Mouse (Mus musculus) R1 (cell line): Measurements from ENCODE around the gene Tent5c.

Experiments
- DNase-seq: peaks from one replicate; pipeline ENCODE4 v3.0.0-alpha.2; 2018; ENCODE audit warnings: low read depth, low spot score

Tent5c gene

DNA sequence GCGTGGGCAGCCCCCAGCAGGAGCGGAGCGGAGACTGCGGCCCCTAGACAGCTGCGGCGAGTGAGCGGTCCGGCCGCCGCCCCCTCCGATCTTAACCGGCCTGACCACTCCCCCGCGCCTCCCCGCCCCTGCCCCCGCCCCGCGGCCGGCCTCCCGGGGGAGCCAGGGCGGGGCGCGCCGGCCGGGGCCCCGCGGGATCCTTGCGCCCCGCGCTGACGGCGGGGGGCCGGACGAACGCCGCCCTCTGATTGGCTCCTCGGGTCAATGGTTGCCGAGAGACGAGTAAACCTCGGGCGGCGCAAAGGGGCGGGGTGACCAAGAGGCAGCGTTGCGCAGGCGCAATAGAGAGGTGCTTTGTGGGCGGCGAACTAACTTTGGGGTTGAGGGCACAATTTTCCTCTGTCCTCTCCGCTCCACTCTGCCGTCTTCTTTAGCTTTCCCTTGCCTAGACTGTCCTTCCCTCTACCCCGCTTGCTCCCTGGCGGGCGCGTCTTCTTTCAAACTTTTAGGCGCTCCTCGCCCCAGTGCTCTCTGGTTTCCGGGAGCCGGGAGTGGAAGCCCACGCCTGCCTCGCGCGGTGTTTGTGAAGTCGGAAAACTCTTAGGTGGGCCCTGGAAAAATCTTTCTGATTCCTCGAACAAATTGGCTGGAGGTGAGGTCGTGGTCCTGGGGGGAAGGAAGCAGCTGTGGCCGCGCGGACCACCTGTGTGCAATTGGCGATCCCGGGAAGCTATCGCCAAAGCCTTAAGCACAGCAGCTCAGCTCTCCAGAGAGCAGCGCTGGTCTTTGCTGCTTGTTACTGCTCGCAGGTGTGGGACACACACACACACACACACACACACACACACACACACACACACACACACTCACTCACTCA lies at the start of gene Tent5c:
Gene Tent5c, minus strand, starts transcription at position 192 of the 877 bp plus-strand sequence.
- DNase-seq: peak; percentile 95

DNA sequence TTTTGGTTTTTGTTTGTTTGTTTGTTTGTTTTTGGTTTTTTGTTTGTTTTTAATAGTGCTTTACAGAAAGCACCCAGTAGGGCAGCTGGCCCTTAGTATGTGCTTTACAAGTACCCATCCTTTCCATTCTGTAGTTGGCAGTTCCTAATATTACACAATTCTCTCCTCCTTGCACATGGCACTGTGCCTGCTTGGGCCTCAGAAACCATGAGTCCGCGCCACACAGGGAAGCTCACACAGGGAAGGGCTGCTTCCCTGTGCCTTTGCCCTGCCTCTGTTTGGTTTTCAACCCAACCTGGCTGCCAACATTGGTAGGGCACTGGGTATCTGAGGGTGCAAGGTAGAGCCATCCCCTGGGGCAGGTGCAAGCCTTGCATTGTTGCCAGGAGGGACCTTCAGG lies 47.6 kb upstream of the Tent5c start:
- DNase-seq: no peak

DNA sequence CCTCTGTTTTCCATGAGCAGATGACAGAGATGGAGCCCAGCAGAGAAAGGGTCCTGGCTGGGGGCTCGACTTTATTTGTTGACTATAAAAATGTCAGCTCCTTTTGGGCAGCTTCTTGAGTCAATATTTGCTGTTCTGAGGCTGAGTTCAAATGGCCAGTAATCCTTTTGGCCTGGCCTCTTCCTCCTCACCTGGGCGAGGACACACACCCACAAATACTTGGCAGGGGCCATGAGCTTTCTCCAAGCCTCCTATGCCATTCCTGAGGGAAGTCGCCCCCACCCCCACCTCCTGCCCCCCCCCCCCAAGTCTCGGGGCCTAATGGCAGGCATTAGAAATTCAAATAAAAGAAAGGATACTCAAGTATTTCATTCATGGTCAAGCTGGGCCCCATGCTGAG lies 46.8 kb upstream of the Tent5c start:
- no peak for DNase-seq

DNA sequence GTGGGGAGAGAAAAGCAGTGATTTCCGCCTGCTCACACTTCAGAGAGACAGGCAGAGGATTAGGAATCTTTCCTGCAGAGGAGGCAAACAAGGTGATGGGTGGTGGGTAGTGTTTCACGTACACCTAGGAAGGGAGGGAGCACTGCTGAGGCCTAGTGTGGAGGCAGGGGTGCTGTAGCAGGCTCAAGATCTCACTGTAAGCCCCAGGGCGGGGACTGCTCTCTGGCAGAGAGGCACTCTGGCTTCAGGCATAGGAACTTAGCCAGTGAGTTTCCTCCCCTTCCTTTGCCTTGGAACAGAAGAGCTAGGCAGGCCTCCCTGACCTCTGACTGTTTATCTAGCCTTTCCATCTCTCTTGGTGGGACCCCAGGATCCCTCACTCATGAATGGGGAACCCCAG lies 46.2 kb upstream of the Tent5c start:
- DNase-seq: no peak

DNA sequence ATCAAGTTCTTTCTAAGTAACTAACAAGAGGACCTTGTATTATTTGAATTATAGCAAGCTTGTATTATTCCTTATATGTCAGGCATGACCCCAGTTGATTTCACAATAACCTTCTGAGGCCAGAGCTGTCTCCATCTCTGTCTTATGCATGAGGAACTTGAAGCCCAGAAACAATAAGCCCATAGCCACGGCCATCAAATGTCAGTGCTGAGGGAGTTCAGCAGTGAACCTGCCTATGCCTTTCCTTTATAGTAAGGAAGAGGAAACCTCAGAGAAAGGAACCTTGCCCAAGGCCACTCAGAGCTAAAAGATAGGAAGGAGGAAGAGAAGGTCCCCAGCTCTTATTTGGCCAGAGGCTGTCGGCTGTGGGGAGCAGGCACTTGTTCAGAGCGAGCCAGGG lies 45.3 kb upstream of the Tent5c start:
- no peak for DNase-seq

DNA sequence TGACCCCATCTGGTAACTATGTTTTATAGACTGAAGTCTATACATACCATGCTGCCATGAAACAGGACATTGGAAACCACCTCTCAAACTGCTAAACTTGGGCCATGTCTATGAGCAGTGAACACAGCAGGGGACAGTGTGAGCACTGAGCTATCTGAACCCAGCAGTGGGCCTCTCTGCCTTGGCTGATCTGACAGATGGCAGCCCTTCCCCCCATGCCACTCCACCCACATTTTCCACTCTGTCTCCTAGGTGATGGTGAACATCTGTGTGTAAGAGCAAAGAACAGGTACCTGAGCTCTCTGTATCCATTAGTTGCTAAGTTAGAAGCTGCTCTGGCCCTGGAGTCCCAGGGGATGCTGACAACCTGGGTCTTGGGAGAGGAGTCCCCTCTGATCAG lies 44.3 kb upstream of the Tent5c start:
- no peak for DNase-seq

DNA sequence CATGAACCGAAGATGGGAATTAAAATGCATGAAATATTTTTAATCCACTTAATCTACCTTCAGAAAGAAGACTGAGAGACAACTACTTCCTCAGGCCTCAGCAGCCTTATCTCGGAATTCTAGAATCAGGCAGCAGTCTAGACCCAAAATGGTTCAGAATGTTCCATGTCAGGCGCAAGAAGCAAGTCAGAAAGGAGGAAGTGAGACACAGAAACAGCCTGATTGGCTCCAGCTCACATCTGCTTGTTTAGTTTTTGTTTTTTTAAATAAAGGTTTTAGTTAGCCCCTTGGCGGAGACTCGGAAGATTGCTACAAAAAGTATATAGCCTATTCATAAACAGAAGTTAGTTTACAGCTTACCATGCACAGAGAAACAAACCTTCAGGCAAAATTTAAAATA lies 41.8 kb upstream of the Tent5c start:
- no peak for DNase-seq

DNA sequence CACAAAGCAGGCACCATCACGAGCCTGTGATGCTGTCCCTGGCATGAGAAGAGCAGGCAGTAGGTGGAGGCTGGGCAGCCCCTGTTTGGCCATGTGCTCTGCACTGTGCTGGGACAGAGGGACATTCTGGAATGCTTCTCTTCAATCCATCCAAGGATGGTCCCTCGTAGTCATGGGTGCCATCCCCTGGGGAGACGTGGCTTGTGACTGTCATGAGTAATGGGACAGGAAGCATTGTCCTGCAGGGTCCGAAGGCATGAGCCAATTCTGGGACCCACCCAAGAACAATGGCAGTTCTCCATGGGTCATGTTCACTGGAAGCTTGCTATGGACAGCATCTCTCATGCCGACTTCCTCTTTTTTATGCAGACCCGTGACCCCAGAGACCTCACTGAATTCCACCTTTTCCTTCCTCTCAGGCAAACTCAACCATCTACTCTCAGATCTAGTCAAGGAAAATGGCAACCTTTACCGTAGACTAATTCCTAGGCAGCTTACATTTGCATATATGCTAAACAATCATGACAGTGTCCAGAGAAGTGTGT lies 41.2 kb upstream of the Tent5c start:
- DNase-seq: no peak

DNA sequence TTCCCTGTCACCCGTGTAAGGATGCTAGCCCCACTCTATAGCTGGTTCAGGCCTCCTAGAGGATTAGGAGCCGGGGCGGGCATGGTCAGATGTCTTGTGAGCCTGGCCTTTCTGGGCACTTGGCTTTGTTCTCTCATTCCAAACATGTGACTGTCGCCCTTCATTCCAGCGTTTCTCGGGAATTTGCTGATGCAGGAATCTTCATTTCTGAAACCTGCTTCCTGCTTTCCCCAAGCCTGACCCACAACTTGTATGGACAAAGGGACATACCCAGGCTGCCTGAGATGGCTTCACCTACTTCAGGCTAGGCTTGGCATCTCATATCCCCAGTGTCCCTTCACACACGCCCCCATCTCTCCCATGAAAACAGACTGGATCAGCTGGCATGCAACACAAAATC lies 33.5 kb upstream of the Tent5c start:
- DNase-seq: no peak

DNA sequence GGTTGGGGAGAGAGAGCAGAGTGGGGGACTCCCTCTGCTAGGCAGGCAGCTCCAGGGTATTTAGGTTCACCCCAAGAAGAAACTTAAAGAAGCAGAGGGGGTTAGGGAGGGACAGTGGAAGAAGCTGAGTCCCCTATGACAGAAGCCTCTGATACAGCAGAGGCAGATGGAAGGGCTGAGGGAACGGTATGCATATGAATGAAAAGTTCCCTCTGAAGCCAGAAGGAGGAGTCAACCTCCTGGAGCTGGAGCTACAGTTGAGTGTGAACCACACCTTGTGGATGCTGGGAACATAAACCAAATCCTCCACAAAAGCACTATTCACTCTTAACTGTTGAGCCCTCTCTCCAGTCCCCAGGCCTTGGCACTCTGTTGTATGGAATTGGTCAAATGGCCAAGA lies 32.5 kb upstream of the Tent5c start:
- DNase-seq: peak; percentile 61

DNA sequence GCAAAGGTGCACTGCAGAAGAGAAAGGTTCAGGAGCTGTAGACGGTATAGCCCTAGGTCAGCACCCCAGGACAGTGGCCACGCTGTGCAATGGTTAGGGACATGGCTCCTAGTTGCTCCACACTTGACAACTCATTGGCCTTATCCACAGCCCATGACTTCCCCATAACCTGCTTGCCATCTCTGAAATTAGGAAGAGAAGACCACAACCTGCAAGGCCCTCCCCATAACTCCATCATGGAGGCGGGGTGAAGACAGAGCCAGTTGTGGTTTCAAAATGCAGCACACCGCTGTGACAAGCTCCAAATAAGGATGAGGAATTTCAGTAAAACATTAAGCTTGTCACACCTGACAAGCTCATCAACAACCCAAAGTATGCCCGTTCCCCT lies 26.6 kb upstream of the Tent5c start:
- DNase-seq: no peak

DNA sequence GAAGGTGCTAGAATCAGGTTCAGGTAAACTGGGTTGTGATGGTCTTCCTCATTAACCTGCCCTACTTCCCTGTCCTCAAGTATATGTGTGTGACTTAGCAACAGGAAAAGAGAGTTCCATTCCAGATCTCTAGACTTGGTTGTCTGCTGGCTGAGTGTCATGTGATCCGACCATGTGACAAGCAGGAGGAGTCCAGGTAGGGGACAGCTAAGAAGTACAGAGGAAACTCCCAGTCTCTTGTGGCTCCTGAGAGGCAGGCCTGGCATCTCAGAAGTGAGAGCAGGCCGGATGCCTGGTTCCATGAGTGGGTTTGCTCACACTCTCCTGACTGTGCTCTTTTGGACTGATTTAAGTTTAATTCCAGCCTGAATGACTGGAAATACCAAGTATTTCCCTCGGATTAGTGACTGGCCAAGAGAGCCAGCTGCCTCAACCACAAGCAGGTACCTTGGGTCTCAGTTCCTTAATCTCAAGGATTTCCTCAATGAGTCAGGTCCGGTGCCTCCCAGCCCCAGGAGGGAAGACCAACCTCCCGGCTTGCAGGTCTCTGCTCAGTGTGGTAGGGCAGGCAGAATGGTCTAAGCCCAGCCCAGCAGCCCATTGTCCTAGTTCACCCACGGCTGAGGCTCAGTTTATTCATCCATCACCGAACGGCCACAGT lies 26.1 kb upstream of the Tent5c start:
- no peak for DNase-seq

DNA sequence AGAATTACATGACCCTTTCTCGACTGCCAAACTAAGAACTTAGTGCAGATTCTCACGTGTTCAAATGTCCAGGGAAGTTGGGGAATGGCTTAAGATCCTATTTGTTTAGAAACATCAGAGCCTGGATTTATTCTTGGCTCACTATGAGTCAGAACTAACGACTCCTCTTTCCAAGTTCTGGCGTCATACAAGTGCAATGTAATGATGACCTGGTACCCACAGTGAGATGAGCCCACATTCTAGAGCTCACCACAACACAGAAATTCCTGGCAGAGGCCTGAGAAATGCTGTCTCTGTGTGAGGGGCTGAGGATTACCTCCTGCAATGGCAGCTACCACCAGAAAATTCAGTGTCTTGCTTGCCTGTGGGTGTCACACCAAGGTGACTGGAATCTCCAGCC lies 18.1 kb upstream of the Tent5c start:
- DNase-seq: no peak

DNA sequence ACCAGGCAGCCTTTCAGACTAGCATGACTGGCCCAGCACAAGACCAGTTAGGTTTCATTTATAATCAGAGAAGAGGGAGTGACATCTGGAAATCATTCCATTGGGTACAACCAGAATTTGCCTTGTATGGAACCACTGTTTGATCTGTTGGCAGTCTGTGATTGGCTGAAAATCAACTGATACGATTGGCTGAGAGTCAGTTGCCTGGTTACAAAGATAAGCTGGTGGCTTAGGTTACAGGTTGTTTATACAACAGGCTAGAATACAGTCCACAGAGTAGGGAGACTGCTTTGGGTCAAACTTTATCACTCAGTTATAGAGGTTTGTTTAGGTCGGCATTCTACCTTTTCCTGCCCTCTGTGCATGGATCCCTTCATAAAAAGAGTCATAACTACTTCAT lies 17.6 kb upstream of the Tent5c start:
- peak; percentile 19 for DNase-seq

DNA sequence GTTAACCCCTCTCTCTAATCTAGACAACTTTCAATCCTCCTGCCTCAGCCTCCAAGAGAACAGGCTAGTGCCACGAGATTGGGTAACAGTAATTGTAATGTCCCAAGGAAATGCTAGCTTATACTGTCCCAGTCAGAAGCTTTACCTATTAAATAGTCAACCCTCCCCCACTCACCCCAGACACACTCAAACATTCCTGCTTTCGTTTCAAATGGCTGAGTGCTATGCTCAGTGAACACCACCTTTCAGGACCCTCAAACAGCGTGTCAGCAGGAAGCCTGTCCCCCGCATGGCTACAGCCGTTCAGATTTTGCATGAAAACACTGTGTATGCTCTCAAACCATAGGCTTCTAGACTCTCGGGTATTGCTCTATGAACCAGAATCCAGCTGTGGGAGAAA lies 14.8 kb upstream of the Tent5c start:
- DNase-seq: no peak

DNA sequence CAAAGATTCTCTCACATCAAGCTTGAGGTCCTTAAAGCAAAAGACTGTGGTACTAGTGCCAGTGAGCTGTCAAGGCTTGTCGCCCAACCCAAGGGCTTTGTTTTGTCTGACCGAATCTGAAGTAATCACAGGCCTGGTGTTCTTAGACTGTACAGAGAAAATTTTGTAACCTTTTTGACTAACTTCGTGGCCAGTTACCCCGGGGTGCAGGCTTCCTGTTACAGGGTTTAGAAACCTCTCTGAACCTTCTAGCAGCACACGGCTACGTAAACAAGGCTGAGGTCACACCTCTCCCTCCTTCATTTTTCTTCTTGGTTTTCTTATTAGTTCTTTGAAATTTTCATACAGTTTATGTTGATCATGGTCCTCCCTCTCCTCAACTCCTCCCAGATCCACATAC lies 13.4 kb upstream of the Tent5c start:
- DNase-seq: no peak

DNA sequence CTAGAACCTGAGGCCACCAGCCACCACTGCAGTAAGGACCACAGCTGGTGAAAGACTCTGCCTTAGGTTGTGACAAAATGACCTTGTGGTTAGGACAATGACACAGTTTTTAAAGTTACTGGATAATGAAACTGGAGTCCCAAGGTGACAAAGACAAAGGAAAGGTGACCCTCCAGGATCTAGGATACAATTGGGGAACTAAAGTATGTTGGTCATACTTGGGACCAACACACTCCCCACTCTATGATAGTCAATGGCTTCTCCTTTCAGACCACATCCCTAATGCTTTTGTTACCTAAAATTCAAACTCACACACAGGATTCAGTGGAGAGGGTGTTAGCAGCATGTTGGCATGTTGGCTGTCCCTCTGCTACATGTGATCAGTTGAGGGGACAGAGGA lies 12.8 kb upstream of the Tent5c start:
- no peak for DNase-seq

DNA sequence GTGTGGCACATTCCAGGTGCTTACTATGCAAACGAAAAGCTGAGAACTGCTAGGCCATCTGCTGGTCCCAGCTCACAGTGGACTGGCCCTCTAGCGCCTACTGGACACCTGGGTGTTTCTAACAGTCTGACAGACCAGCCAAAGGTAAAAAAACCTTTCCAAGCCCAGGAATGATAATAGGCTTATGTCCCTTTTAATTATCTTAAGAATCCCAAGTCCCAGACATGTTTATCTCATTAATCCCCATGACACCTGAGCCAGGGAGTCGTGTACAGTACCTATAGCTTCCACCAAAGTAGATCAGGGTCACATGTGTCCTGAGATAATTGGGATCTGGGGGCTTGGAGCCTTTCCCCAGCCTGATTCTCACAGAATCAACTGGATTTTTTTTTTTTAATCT lies 7.0 kb upstream of the Tent5c start:
- DNase-seq: no peak

DNA sequence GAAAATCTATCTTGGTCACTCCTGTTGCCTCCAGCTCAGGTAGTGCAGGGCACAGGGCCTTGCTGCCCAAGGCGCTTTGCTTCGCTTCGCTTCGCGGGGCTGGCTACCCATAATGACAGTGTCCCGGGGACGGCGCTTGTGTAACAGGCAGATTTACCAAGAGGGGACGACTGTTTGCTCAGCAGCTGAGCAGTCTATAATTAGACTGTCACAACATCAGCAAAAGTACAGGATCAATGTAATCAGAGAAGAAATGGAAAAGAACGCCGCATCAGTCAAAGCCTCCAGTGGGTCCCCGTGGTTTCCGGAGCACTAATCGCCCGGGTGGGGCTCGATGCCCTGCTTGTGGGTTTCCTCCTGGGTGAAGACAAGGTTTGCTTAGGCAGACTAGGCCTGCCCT lies 6.3 kb upstream of the Tent5c start:
- no peak for DNase-seq

DNA sequence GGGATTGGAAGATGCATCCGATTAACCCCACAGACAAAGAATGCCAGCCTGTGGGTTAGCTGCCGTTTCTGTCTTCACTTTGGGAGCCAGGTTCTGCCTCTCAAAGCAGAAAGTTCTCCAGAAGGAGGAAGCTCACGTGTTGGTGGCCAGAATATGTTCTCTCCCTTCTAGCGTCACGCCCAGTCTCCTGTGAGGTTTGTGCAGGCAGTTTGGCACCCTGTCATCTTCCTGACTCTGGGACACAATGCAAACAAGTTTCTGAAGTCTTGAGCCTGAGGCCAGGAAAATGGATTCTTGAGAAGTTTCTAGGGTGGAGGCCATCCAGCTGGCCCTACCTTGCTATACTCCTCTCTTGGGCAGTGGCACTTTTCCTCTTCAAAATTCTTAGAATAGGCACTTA lies 5.8 kb upstream of the Tent5c start:
- no peak for DNase-seq

DNA sequence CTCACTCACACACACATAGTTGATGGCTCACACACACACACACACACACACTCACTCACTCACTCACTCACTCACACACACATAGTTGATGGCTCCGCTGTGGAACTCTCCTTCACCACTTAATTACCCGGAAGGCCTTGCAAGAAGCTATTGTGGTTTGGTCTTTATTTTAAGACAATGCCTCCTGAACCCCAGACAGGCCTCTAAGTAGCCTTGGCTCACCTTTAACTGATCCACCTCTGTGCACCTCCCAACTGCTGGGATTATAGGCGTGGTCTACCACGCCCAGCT lies 831 bp upstream of the Tent5c start:
- peak; percentile 47 for DNase-seq

DNA sequence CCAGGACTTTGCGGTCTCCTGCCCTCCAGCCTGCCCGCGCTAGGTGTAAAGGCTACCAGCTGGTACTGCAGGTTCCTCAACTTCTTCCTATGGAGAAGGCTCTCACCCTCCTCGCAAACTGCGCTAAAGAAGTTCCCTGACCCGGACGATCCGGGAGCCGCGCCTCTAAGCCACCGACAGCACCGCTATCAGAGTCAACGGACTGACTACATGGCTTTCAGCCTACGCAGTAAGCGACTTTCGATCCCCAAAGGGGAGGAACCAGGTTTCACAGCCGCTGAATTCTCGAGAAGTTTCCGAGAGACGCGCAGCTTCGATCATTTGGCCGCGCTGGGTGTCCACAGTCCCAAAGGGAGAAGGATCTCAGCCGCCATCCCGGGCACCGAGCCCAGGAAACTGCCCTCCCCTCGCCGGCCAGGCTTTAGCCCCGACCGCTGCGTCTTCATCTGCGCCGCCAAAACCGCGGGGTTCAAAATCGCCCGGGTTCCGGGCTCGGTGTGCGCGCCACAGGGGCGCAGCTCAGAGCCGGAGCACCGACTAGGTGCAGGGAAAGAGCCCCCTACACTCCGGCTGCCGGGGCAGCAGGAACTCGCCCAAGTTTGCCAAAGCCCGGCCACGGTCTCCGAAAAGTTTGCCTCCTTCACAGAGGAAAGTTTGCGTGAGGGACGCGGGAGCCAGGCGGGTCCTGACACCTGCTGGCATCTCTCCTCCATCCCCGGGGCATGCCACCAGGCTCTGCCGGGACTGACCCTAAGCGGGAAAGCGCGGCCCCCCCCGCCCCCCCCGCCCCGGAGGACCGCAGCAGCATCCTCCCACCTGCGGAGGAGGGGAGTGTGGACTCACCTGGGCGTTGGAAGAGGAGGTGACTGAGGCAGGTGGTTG lies 632 bp downstream of the Tent5c start:
- peak; percentile 60 for DNase-seq
